Mouse (Mus musculus) midbrain, embryonic 14.5 days (tissue): Measurements from ENCODE around the gene Cckbr. TPM values are rescaled to one million over a fixed set of nuclear protein-coding genes. Genes with fewer than 3 reads are reported as not detected.
A peak's percentile ranks its signal among the peaks of the same experiment; 100 is the strongest.
"Not testable (repeated sequence)": the region's sequence is repeated elsewhere in the genome, so short reads cannot be mapped to it uniquely, and the experiment has no call there.

Experiments used
- ATAC-seq: fragments of 200-750 bp; cut with Nextera tagmentation; 2 replicates; pipeline ENCODE4 v1.8.0; 2017; ENCODE audit warnings: moderate number of reproducible peaks, moderate library complexity; ENCODE audit not compliant: low FRiP score, low TSS enrichment
- DNase-seq: peaks from one replicate; pipeline ENCODE4 v3.0.0-alpha.2; 2015
- H3K27ac ChIP-seq: fragments of 300-500 bp; sonication (generic); replicated peaks from 2 replicates; pipeline ENCODE4 v1.5.1; 2014; ENCODE audit warnings: mild to moderate bottlenecking, low read depth, low read length, moderate library complexity
- H3K27me3 ChIP-seq: fragments of 300-500 bp; sonication (generic); 2 replicates; pipeline ENCODE4 v1.6.1; 2014; ENCODE audit warnings: low read length, control low read depth, mixed read lengths; ENCODE audit not compliant: control insufficient read depth, insufficient read depth
- H3K36me3 ChIP-seq: fragments of 300-500 bp; sonication (generic); 2 replicates; pipeline ENCODE4 v1.6.1; 2014; ENCODE audit warnings: low read length, control low read depth; ENCODE audit not compliant: control insufficient read depth, insufficient read depth
- H3K4me1 ChIP-seq: fragments of 300-500 bp; sonication (generic); 2 replicates; pipeline ENCODE4 v1.6.1; 2014; ENCODE audit warnings: mild to moderate bottlenecking, antibody characterized with exemption, low read length, control low read depth; ENCODE audit not compliant: control insufficient read depth, insufficient read depth
- H3K4me2 ChIP-seq: fragments of 300-500 bp; sonication (generic); 2 replicates; pipeline ENCODE4 v1.6.1; 2014; ENCODE audit warnings: mild to moderate bottlenecking, low read length, moderate library complexity
- H3K4me3 ChIP-seq: fragments of 300-500 bp; sonication (generic); replicated peaks from 2 replicates; pipeline ENCODE4 v1.5.1; 2014; ENCODE audit warnings: low read depth, low read length
- H3K9ac ChIP-seq: fragments of 300-500 bp; sonication (generic); replicated peaks from 2 replicates; pipeline ENCODE4 v1.6.1; 2014; ENCODE audit warnings: mild to moderate bottlenecking, low read length, moderate library complexity
- H3K9me3 ChIP-seq: fragments of 300-500 bp; sonication (generic); 2 replicates; pipeline ENCODE4 v1.6.1; 2016; ENCODE audit warnings: low read length, control low read depth, mixed read lengths; ENCODE audit not compliant: control insufficient read depth
- WGBS: fragments of 180-500 bp; shearing (Covaris S2); extraction: QIAGEN DNeasy Blood & Tissue Kit; methylation state at CpG from one replicate; pipeline ENCODE4 v1.1.7; 2014; 5-methylcytosine and 5-hydroxymethylcytosine counted together
- polyA plus RNA-seq: library from polyadenylated mRNA; unstranded; fragments of >200 nt; fragmentation: Nextera tagmentation; extraction: Ambion mirVana; gene quantifications from 2 replicates; pipeline ENCODE4 v1.2.1, GENCODE M21; 2014

Cckbr gene
- polyA plus RNA-seq, 1 experiment from 2014 or later = 1.7 TPM

GRCm38 (mm10) chr7:105399935-105400624 is 25.5 kb upstream of the Cckbr start, which contains the start of gene Fam160a2:
Fam160a2 (minus strand) TSS chr7:105400054.
- peak within 1 kb of the TSS; percentile 76 for H3K4me2 ChIP-seq
- H3K27me3 ChIP-seq = no peaks in the 10 kb centered on the region
- H3K4me1 ChIP-seq = peaks cover 6% of the 10 kb centered on the region
- under 1% methylated on average over 55 of the region's 55 CpGs for whole genome bisulfite sequencing
- H3K9ac ChIP-seq = peak within 1 kb of the TSS; percentile 84
- peak within 1 kb of the TSS; percentile 79 for H3K27ac ChIP-seq
- no peaks in the 10 kb centered on the region for H3K9me3 ChIP-seq
- DNase-seq = peak; percentile 100
- ATAC-seq = peak; percentile 99
- peak within 1 kb of the TSS; percentile 80 for H3K4me3 ChIP-seq
- H3K36me3 ChIP-seq = peaks cover 7% of the 10 kb centered on the region; the same call in 1 of the 2 replicates

- Histone ChIP-seq H3K9me3 (no peaks in the 10 kb centered on the region), H3K27ac (no peak within 1 kb of the TSS), H3K4me2 (no peak within 1 kb of the TSS), H3K36me3 (no peaks in the 10 kb centered on the region), H3K4me3 (no peak within 1 kb of the TSS), H3K4me1 (peaks cover under 1% of the 10 kb centered on the region; the same call in 1 of the 2 replicates), H3K27me3 (no peaks in the 10 kb centered on the region), H3K9ac (no peak within 1 kb of the TSS)
- 81% methylated on average over 5 of the region's 5 CpGs for WGBS
- ATAC-seq (no peak), DNase-seq (no peak)
These were observed 21.3 kb upstream of the Cckbr start, which contains the start of gene Cnga4 for GRCm38 (mm10) chr7:105404268-105404667. Cnga4 (plus strand) TSS chr7:105404568.

GRCm38 (mm10) chr7:105406322-105406721 is 19.2 kb upstream of the Cckbr start:
- no peaks in the 10 kb centered on the region for H3K27me3 ChIP-seq
- no peak overlapping the region for H3K4me2 ChIP-seq
- no peak overlapping the region for H3K4me3 ChIP-seq
- H3K4me1 ChIP-seq = no peaks in the 10 kb centered on the region
- no peaks in the 10 kb centered on the region for H3K9me3 ChIP-seq
- DNase-seq (no peak), ATAC-seq (no peak)
- 66% methylated on average over 1 of the region's 1 CpGs for WGBS
- no peak overlapping the region for H3K27ac ChIP-seq
- H3K9ac ChIP-seq = no peak overlapping the region
- no peaks in the 10 kb centered on the region for H3K36me3 ChIP-seq

GRCm38 (mm10) chr7:105411874-105412632 is 13.5 kb upstream of the Cckbr start:
- not testable (repeated sequence) for H3K4me3 ChIP-seq, H3K4me2 ChIP-seq, H3K27ac ChIP-seq, H3K36me3 ChIP-seq, H3K4me1 ChIP-seq, H3K9me3 ChIP-seq, H3K9ac ChIP-seq, H3K27me3 ChIP-seq
- DNase-seq = peak; percentile 83
- 62% methylated on average over 8 of the region's 8 CpGs for WGBS
- ATAC-seq = peak; percentile 60

- 64% methylated on average over 6 of the region's 6 CpGs for WGBS
- Histone ChIP-seq H3K4me2 (no peak overlapping the region), H3K27me3 (no peaks in the 10 kb centered on the region), H3K36me3 (no peaks in the 10 kb centered on the region), H3K9me3 (no peaks in the 10 kb centered on the region), H3K27ac (no peak overlapping the region), H3K9ac (no peak overlapping the region), H3K4me1 (no peaks in the 10 kb centered on the region), H3K4me3 (no peak overlapping the region)
- ATAC-seq = no peak
- DNase-seq = no peak
These were observed 11.1 kb upstream of the Cckbr start for GRCm38 (mm10) chr7:105414385-105414784.

- no peak for DNase-seq
- Histone ChIP-seq H3K27me3 (no peaks in the 10 kb centered on the region), H3K4me2 (no peak overlapping the region), H3K4me1 (no peaks in the 10 kb centered on the region), H3K4me3 (no peak overlapping the region), H3K9me3 (no peaks in the 10 kb centered on the region), H3K27ac (no peak overlapping the region), H3K36me3 (no peaks in the 10 kb centered on the region), H3K9ac (no peak overlapping the region)
- WGBS = 95% methylated on average over 7 of the region's 7 CpGs
- ATAC-seq = no peak
These were observed 9.0 kb upstream of the Cckbr start for GRCm38 (mm10) chr7:105416529-105416928.

GRCm38 (mm10) chr7:105418106-105418505 is 7.4 kb upstream of the Cckbr start:
- no peak for ATAC-seq
- H3K27ac ChIP-seq = no peak overlapping the region
- no peaks in the 10 kb centered on the region for H3K9me3 ChIP-seq
- DNase-seq = no peak
- H3K4me3 ChIP-seq = no peak overlapping the region
- H3K4me1 ChIP-seq = no peaks in the 10 kb centered on the region
- H3K4me2 ChIP-seq = no peak overlapping the region
- no peaks in the 10 kb centered on the region for H3K36me3 ChIP-seq
- H3K9ac ChIP-seq = no peak overlapping the region
- no peaks in the 10 kb centered on the region for H3K27me3 ChIP-seq
- WGBS = 86% methylated on average over 5 of the region's 5 CpGs

- 64% methylated on average over 2 of the region's 2 CpGs for WGBS
- Histone ChIP-seq H3K27ac (no peak overlapping the region), H3K4me1 (no peaks in the 10 kb centered on the region), H3K4me2 (no peak overlapping the region), H3K4me3 (no peak overlapping the region), H3K9ac (no peak overlapping the region), H3K36me3 (no peaks in the 10 kb centered on the region), H3K27me3 (peaks cover 9% of the 10 kb centered on the region), H3K9me3 (no peaks in the 10 kb centered on the region)
- DNase-seq (no peak), ATAC-seq (no peak)
These were observed 4.6 kb upstream of the Cckbr start for GRCm38 (mm10) chr7:105420903-105421302.
